Mouse (Mus musculus) heart, adult 2 months (tissue): ENCODE data around the gene Ripk3. TPM values are rescaled to one million over a fixed set of nuclear protein-coding genes. Genes with fewer than 3 reads are reported as not detected.
A peak's percentile ranks its signal among the peaks of the same experiment; 100 is the strongest.

Experiments
- DNase-seq, 2 experiments: peaks; one replicate each; pipeline ENCODE4 v3.0.0; 2021
- H3K27ac ChIP-seq: fragments of 200-600 bp; 2 replicates; pipeline ENCODE4 v1.8.1; 2022
- H3K27me3 ChIP-seq: fragments of 200-500 bp; 2 replicates; pipeline ENCODE4 v1.6.1; 2012; ENCODE audit warnings: mild to moderate bottlenecking, low read length, inconsistent platforms, mixed read lengths; ENCODE audit not compliant: control insufficient read depth, insufficient read depth
- H3K36me3 ChIP-seq: fragments of 200-500 bp; 2 replicates; pipeline ENCODE4 v1.6.1; 2012; ENCODE audit warnings: low read length, inconsistent platforms; ENCODE audit not compliant: control insufficient read depth, insufficient read depth
- H3K4me1 ChIP-seq: fragments of 200-500 bp; 2 replicates; pipeline ENCODE4 v1.6.1; 2011; ENCODE audit warnings: low read length; ENCODE audit not compliant: control insufficient read depth, insufficient read depth
- H3K4me3 ChIP-seq: fragments of 200-600 bp; 2 replicates; pipeline ENCODE4 v1.8.1; 2022
- H3K79me2 ChIP-seq: fragments of 200-500 bp; replicated peaks from 2 replicates; pipeline ENCODE4 v1.6.1; 2012; ENCODE audit warnings: mild to moderate bottlenecking, inconsistent platforms, low read length, moderate library complexity, mixed read lengths; ENCODE audit not compliant: control insufficient read depth, insufficient read depth
- H3K9ac ChIP-seq: fragments of 200-500 bp; 2 replicates; pipeline ENCODE4 v1.6.1; 2012; ENCODE audit warnings: low read depth, mild to moderate bottlenecking, control low read depth, inconsistent platforms, low read length, mixed read lengths
- CTCF ChIP-seq: fragments of 200-600 bp; IDR thresholded peaks from 2 replicates; pipeline ENCODE4 v1.8.1; 2022; ENCODE audit warnings: antibody characterized with exemption, mild to moderate bottlenecking, moderate library complexity
- EP300 ChIP-seq: fragments of 200-500 bp; IDR thresholded peaks from 2 replicates; pipeline ENCODE4 v1.6.1; 2011; ENCODE audit warnings: low read depth, low read length, control low read depth; ENCODE audit not compliant: insufficient read depth
- POLR2A ChIP-seq: fragments of 200-500 bp; IDR thresholded peaks from 2 replicates; pipeline ENCODE4 v1.6.1; 2011; ENCODE audit warnings: mild to moderate bottlenecking, low read depth, low read length, control low read depth; ENCODE audit not compliant: insufficient read depth
- WGBS: fragments of 180-500 bp; shearing (Covaris S2); methylation state at CpG from one replicate; pipeline ENCODE4 v1.1.7; 2018; 5-methylcytosine and 5-hydroxymethylcytosine counted together
- intact Hi-C: fragments of 180-260 bp; cut with DNase I; formaldehyde crosslinking; loops from one replicate; pipeline ENCODE4 v1.15.1; 2025
- polyA plus RNA-seq: library from polyadenylated mRNA; depleted of rRNA; stranded (reverse); fragments of >200 nt; gene quantifications from 2 replicates; pipeline ENCODE4 v1.2.3, GENCODE M21; 2012
- total RNA-seq, 2 experiments: library from RNA; stranded (reverse); gene quantifications; 2 replicates each; pipeline ENCODE4 v1.2.3; 2021

Ripk3 gene
- total and polyA plus RNA-seq, 3 experiments = 2.2 to 3.5 (median 2.4) TPM

- DNase-seq = peak; percentile 53 to 55
- no peaks in the 10 kb centered on the region for H3K27me3 ChIP-seq
- H3K27ac ChIP-seq = peak overlapping the region; percentile 76
- peak overlapping the region; percentile 84 for H3K9ac ChIP-seq
- H3K4me3 ChIP-seq = peak overlapping the region; percentile 67
- WGBS = 9% methylated on average over 32 of the region's 32 CpGs
- H3K79me2 ChIP-seq = no peaks in the 10 kb centered on the region
- no peaks in the 10 kb centered on the region for H3K36me3 ChIP-seq
- H3K4me1 ChIP-seq = peaks cover 3% of the 10 kb centered on the region
- TF ChIP-seq POLR2A (no peak), CTCF (no peak), EP300 (no peak)
- intact Hi-C loops = no loop called here
Observed at GRCm38 (mm10) chr14:55824481-55825215, 36.0 kb upstream of the Ripk3 start.

- no peaks in the 10 kb centered on the region for H3K79me2 ChIP-seq
- intact Hi-C loops = no loop called here
- peak overlapping the region; percentile 84 for H3K9ac ChIP-seq
Observed at GRCm38 (mm10) chr14:55824001-55824480, 35.4 kb upstream of the Ripk3 start.

GRCm38 (mm10) chr14:55822991-55823762 is 34.5 kb upstream of the Ripk3 start, which contains the start of gene Nfatc4:
Nfatc4 (plus strand) TSS chr14:55823144.
- TF ChIP-seq CTCF = no peak
- TF ChIP-seq POLR2A = no peak
- no peak; the same call in 1 of the 2 replicates for TF ChIP-seq EP300
- Histone ChIP-seq H3K4me1 (peaks cover 2% of the 10 kb centered on the region; the same call in 1 of the 2 replicates), H3K9ac (peak within 1 kb of the TSS; percentile 84), H3K4me3 (peak within 1 kb of the TSS; percentile 67), H3K79me2 (no peaks in the 10 kb centered on the region), H3K36me3 (no peaks in the 10 kb centered on the region), H3K27me3 (no peaks in the 10 kb centered on the region), H3K27ac (peak within 1 kb of the TSS; percentile 71)
- 2% methylated on average over 44 of the region's 46 CpGs for WGBS
- DNase-seq = peak; percentile 89 to 90
- intact Hi-C loops = loop anchor here (1.0 kb wide), 3 partner anchors 40 to 95 kb away; no protein-coding TSS in a partner anchor

More at GRCm38 (mm10) chr14:55824001-55824480, 35.4 kb upstream of the Ripk3 start:
- Histone ChIP-seq H3K27ac (peak overlapping the region; percentile 71), H3K36me3 (no peaks in the 10 kb centered on the region), H3K27me3 (no peaks in the 10 kb centered on the region), H3K4me1 (peaks cover 3% of the 10 kb centered on the region), H3K4me3 (peak overlapping the region; percentile 67)
- 40% methylated on average over 10 of the region's 10 CpGs for WGBS
- peak; percentile 57 to 64 for DNase-seq
- TF ChIP-seq CTCF = no peak
- TF ChIP-seq EP300 = no peak
- TF ChIP-seq POLR2A = no peak

GRCm38 (mm10) chr14:55822435-55822990 is 33.8 kb upstream of the Ripk3 start:
- no peaks in the 10 kb centered on the region for H3K36me3 ChIP-seq

GRCm38 (mm10) chr14:55820576-55820975 is 31.9 kb upstream of the Ripk3 start:
- intact Hi-C loops = no loop called here
- no peak overlapping the region for H3K4me3 ChIP-seq
- H3K27me3 ChIP-seq = no peaks in the 10 kb centered on the region
- H3K79me2 ChIP-seq = no peaks in the 10 kb centered on the region
- WGBS = 88% methylated on average over 9 of the region's 9 CpGs
- peak; percentile 2 to 6 for DNase-seq
- H3K36me3 ChIP-seq = no peaks in the 10 kb centered on the region
- TF ChIP-seq CTCF = no peak
- no peak for TF ChIP-seq EP300
- no peak for TF ChIP-seq POLR2A
- H3K27ac ChIP-seq = no peak overlapping the region
- H3K4me1 ChIP-seq = peaks cover 2% of the 10 kb centered on the region; the same call in 1 of the 2 replicates
- no peak overlapping the region for H3K9ac ChIP-seq

More at GRCm38 (mm10) chr14:55822435-55822990, 33.8 kb upstream of the Ripk3 start:
- Histone ChIP-seq H3K4me1 (peaks cover 2% of the 10 kb centered on the region; the same call in 1 of the 2 replicates), H3K9ac (peak overlapping the region; percentile 84), H3K79me2 (no peaks in the 10 kb centered on the region), H3K27me3 (no peaks in the 10 kb centered on the region), H3K27ac (peak overlapping the region; percentile 71), H3K4me3 (peak overlapping the region; percentile 67)
- peak; percentile 78 to 85 for DNase-seq
- intact Hi-C loops = loop anchor here (1.0 kb wide), 2 partner anchors 41 to 96 kb away; no protein-coding TSS in a partner anchor
- TF ChIP-seq POLR2A = no peak
- TF ChIP-seq EP300 = peak; percentile 95
- peak; percentile 97 for TF ChIP-seq CTCF
- 7% methylated on average over 13 of the region's 13 CpGs for WGBS
